Mouse (Mus musculus) left cerebral cortex, adult 11 months (tissue): ENCODE data around the gene Dgat2.

ENCODE experiments used
- DNase-seq: peaks from one replicate; pipeline ENCODE4 v3.0.0; 2022; ENCODE audit warnings: low spot score

The Dgat2 gene

DNA sequence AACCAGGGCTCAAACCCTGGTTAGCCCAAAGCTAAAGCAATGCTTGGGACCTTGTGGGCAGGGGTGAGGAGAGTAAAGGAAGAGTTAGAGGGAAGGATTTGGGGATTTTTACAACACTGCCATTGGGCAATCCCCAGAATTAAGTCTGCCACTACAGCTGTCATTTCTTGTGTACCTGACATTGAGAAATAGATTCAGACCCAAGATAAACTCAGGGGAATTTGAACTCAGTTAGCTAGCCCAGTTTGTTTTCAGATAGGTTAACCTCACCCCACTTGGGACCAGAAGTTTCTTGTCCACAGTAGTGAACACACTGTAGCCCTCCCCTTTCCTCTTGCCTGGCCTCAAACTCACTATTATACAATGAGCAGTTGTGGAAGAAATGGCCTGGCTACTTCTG lies 8.9 kb upstream of the Dgat2 start:
- DNase-seq: no peak

GRCm38 (mm10) chr7:99189885-99190284 lies 7.4 kb upstream of the Dgat2 start:
- DNase-seq: no peak

DNA sequence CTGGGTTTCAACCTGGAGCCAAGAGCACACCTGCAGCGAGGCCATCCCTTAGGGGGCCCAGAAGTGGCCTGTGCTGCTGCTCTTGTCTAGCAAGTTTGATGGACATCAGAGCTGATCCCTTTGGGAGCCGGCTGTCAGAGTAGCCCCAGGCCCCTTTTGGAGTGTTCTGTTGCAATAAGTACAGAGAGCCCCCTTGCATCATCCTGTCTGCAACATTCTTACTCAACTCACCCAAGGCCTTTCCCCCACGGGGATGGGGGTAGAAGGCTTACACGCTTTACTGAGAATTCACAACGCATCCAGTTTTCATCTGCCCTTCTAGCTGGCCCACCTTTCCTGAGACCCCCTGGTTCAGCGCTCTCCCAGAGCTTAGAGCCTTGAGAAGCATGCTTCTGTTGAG lies 6.1 kb upstream of the Dgat2 start:
- no peak for DNase-seq

- no peak for DNase-seq
These were observed 4.9 kb upstream of the Dgat2 start for GRCm38 (mm10) chr7:99187451-99187850.

GRCm38 (mm10) chr7:99185405-99185804 lies 2.9 kb upstream of the Dgat2 start:
- no peak for DNase-seq

- DNase-seq: no peak
These were observed 1.2 kb upstream of the Dgat2 start for GRCm38 (mm10) chr7:99183751-99184150.

DNA sequence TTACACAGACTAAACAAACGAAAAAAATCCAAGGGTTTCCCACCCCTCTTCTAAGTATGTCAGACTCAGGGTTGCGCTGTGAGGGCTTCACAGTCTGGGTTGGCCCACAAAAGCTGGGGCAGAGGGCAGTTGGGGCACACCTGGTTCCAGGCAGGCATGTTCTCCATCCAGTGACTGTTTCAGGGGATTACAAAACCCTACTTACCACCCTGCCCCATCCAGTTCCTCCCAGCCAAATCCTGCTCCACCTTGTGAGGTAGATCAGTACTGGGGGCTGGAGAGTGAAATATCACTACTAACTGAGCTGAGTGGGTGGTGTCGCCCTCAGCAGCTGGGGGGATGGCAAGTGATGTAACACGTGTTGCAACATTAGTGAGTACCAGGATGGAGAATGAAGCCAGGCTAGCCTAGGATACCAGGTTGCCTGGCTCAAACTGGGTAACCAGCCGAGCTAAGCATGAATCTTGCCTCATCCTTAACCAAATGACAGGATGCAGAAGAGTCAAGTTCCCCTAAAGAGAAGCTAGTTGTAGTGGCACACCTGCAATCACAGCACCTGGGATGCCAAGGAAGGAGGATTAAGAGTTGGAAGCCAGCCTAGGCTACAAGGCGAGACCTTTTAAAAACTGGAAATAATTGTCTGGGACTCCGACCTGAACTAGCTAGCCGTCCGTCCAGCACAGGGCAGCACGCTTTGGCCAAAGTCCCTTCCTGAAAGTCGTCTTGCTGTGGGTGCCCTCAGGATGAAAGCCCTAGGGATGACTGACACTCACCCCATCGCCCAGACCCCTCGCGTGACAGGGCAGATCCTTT lies 694 bp downstream of the Dgat2 start:
- no peak for DNase-seq

GRCm38 (mm10) chr7:99180162-99180561 lies 2.4 kb downstream of the Dgat2 start:
- no peak for DNase-seq

DNA sequence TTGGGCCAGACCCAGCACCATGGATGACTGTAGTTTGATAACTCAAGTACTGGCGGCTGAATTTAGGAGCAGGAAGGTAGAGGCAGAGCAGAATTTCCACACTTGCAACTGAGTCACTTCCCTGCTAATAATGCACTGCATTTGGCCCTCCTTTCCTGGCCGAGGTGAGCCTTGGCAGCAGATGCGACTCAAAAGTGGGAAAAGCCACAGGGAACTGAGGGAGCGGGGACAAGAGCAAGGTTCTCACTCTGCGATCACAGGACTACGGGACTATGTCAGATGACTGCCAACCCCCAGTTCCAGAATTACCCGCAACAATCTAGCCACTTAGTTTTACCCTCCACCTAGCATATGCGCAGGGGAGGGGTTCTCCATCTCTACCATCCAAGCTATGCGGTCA lies 3.2 kb downstream of the Dgat2 start:
- DNase-seq: no peak

GRCm38 (mm10) chr7:99177386-99177785 lies 5.1 kb downstream of the Dgat2 start:
- no peak for DNase-seq

DNA sequence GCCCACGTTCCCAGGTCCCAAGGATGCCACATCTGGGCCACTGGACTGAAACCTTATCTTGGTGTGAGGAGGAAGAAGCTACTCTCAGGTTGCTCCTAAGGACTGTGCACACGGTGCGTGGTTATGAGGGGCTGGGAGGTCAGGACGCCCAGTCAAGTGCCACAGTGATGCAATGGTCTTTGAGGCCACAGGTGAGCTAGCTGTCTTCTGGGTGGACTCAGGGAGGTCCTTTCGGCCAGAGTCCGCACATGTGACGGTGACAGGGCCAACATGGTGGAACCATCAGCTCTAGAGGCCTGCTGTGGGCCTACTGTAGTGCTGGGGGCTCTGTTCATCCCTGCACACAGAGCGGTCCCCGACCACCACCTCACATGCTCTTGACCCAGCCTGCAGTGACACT lies 6.9 kb downstream of the Dgat2 start:
- DNase-seq: no peak

- DNase-seq: no peak
These were observed 7.4 kb downstream of the Dgat2 start for GRCm38 (mm10) chr7:99175118-99175517.

DNA sequence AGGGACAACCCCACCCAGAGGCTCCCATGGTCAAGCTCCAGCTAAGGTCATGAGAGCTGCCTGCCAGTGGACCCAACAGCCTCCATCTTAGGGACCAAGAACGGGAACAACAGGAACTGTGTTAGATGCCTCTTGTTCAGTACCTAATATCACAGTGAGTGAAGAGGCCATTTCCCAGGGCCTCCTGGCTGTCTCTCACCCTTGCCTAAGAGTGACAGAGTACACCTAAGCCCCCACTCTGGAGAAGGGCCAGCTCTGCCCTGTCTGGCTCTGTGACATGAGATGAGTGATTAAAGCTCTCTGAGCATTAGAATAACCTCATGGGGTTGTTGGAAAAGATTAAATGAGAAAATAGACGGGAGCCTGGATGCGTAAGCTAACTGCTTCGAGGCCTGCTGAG lies 8.5 kb downstream of the Dgat2 start:
- no peak for DNase-seq

DNA sequence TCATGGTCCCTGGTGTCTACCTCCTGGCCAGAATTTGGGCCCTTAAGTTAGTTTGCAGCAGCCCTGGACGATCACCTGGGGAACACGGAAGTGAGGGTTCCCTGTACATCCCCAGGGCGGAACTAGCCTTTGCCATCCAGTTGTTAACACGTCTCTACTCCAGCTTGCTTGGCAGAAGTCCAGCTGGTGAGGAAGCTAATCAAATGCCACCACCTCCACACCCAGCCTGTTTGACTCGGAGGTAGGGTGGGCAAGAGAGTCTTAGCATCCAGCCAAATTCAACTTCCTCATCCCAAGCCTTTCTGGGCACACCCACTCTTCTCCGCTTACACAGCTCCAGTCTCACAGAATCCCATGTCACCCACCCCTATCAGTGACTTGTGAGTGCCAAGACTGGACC lies 9.6 kb downstream of the Dgat2 start:
- no peak for DNase-seq

DNA sequence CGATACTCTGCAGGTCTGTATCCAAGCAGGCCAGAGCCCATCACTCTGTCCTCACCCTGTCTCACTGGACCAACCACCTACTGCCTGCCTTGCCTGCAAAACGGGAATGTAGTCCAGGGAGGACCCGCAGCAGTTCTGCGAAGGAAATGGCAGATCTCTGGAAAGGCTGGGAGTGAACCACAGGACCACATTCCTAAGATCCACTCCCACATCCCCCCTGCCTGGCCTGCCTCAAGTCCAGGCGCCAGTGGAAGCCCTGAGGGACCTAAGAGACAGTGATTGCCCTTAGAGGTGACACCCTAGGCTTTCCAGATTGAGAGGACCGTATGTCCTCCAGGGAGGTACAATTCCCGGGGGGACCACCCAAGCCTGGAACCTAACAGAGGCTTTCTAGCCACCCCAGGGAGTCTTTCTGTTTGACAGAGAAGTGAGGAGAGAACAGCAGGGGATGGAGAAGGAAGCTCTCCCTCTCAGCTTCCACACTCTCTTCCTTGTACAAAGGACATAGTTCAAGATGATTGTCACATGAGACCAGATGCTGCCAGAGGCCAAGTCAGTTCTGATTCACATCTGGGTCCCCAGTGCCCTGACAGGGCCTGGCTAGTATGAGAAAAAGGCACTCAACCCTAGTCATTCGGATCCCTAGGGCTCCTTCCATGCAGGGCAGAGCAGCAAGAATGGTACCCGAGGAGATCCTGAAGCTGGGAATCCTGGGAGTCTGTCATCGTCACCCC lies 10.6 kb downstream of the Dgat2 start:
- no peak for DNase-seq

DNA sequence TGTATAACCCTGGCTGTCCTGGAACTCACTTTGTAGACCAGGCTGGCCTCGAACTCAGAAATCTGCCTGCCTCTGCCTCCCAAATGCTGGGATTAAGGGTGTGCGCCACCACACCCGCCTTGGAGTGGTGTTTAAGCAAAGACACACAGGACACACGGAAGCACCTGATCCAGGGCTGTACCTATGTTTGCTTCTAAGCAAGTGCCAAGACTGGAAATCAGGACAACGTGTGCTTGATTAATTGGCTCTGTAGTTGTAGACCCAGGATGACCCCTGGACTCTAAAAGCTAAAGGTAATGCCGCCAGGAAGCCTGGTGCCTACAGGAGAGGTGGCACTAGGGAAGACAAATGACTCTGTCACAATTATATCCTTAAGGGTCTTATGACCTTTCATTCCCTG lies 12.0 kb downstream of the Dgat2 start:
- DNase-seq: no peak

DNA sequence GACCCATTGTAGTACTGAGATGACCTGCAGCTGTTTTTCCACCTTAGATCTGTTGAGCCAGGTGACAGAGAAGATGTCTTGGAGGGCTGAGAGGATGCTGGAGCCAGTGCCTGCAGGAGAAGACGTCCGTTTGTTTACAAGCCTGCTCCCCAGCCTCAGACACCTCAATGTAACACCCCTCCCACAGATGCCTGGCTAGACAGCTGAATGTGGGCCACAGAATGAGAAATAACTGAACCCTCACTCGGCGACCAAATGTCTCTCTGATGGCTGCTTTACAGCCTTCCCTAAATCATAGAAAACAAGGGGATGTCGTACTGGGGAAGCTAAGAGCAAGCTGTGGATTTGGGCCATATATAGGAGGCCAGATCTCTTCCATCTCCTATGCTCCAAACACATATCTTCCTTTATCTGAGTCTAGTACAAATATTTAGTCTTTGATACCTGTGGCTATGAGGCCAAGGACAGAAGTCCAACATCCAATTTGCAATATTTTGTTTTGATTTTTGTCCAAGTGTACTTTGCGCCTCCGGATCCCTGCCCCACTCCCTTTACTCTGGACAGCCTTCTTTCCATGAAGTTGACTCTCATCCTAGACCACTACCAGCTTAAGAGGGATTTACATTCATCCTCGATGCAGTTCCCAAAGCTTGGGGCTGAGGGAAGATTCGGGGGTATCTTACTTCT lies 12.7 kb downstream of the Dgat2 start:
- no peak for DNase-seq

DNA sequence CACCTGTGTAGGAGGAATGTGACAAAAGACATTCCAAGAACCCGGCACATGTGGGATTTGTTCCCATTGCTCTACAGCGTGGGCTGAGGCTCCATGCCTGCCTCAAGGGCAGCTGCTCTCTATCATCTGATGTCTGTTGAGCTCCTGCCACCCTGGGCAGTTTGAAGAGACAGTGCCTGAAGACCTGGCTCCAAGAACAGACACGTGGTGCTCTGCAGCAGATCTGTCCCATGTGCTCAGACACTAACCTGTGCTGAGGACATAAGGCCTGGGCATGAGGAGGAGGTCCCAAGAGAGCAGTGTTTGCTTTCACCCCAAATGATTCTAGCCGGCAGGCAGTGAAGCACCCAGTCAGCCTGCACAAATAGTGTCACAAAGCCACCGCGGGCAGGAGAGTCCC lies 13.8 kb downstream of the Dgat2 start:
- DNase-seq: no peak

GRCm38 (mm10) chr7:99167939-99168338 lies 14.6 kb downstream of the Dgat2 start:
- no peak for DNase-seq

DNA sequence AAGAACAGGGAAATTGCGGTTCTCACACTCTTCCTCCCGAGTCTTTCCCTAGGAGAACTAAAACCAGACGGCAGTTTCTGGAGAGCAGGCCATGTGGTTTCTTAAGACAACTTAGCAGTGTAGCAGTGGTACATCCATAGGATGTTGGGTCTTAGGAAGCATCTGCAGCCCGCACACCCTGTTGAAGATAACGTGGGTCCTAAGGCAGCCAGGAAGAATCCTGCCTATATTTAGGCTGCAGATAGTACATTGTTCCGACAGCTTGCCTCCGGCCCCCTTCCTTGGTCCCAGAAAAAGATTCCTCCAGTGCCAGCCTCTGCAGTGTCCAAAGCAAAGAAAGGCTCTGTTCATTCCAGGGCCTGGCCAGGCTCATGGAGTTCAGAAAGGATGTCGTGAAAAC lies 16.4 kb downstream of the Dgat2 start:
- DNase-seq: no peak

GRCm38 (mm10) chr7:99164873-99165410 lies 17.6 kb downstream of the Dgat2 start:
- no peak for DNase-seq

DNA sequence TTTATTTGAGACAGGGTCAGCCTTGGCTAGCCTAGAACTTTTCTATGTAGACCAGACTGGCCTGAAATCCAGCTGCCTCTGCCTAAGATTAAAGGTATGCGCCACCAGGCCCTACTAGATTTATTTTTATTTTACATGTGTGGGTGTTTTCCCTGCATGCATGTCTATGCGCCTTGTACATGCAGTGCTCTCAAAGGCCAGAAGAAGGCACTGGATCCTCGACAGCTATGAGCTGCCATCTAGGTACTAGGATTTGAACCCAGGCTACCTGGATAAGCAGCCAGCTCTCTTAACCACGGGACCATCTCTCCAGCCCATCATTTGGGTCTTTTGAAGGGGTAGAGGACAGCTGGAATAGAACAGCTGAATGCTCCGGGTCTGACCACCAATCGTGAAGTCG lies 20.1 kb downstream of the Dgat2 start:
- no peak for DNase-seq

- no peak for DNase-seq
These were observed 20.6 kb downstream of the Dgat2 start for GRCm38 (mm10) chr7:99161961-99162360.
